In genomic region chr9:70356254-70356653, GRCm38 (mm10) we compare ENCODE assay signal across 17 mouse cellular contexts.
DNase-seq lines count a peak whose midpoint lies in the region; ATAC-seq and TF ChIP-seq lines count a peak whose summit lies in the region.
"Had no signal": no experiment of that assay in that cellular context is flagged by ENCODE, and none has a peak within 500 bp of the region (broad histone marks: within the 10 kb centered on the region; RNA-seq: fewer than 3 reads in every experiment).

No protein-coding gene starts in this region.

- peak overlapping the region; percentile 14; the same call in 1 of the 2 replicates for H3K4me2 ChIP-seq in kidney, embryonic 15.5 days
- H3K4me2 ChIP-seq in limb, embryonic 14.5 days (replicated peaks; ENCODE audit: low read depth, low read length, severe bottlenecking), result no peak overlapping the region
- H3K4me2 ChIP-seq: limb, embryonic 13.5 days had no signal

- H3K4me3 ChIP-seq in kidney, embryonic 15.5 days (replicated peaks), result no peak overlapping the region
- H3K4me3 ChIP-seq in ES-Bruce4 (ENCODE audit: low read depth, low read length), result no peak overlapping the region
- no peak overlapping the region for H3K4me3 ChIP-seq in limb, embryonic 14.5 days (replicated peaks; ENCODE audit: low read length)
- H3K4me3 ChIP-seq: gastrocnemius, adult 2 months; heart, embryonic 10.5 days; limb, embryonic 13.5 days had no signal

- peak overlapping the region; percentile 86 for H3K27ac ChIP-seq in kidney, embryonic 15.5 days
- peak overlapping the region; percentile 70 for H3K27ac ChIP-seq in ES-Bruce4 (ENCODE audit: insufficient read depth, low read length)
- H3K27ac ChIP-seq in limb, embryonic 14.5 days (replicated peaks; ENCODE audit: low read depth, low read length), result no peak overlapping the region
- H3K27ac ChIP-seq: gastrocnemius, adult 2 months; heart, embryonic 10.5 days; limb, embryonic 13.5 days had no signal

- peak; percentile 84 for ATAC-seq in kidney, embryonic 15.5 days (replicated peaks; ENCODE audit: low FRiP score)
- ATAC-seq in limb, embryonic 14.5 days (ENCODE audit: low FRiP score, low read depth), result peak; percentile 37; the same call in 1 of the 2 replicates
- ATAC-seq: forebrain, embryonic 14.5 days; hindbrain, embryonic 16.5 days; midbrain, embryonic 16.5 days had no signal

- H3K27me3 ChIP-seq in kidney, embryonic 15.5 days, result no peaks in the 10 kb centered on the region
- H3K27me3 ChIP-seq in ES-Bruce4 (ENCODE audit: control insufficient read depth, insufficient read depth, low read length, poor library complexity, severe bottlenecking), result no peaks in the 10 kb centered on the region
- no peaks in the 10 kb centered on the region for H3K27me3 ChIP-seq in limb, embryonic 14.5 days (ENCODE audit: control insufficient read depth, insufficient read depth, low read length)
- H3K27me3 ChIP-seq: limb, embryonic 13.5 days had no signal

- DNase-seq in kidney, adult 18-20 months, result no peak
- DNase-seq in WW6 (ENCODE audit: low read depth, low spot score), result peak; percentile 49
- no peak for DNase-seq in limb, embryonic 14.5 days (ENCODE audit: low spot score)
- DNase-seq in layer of hippocampus, postnatal 36 days, result no peak
- DNase-seq in adrenal gland, adult 2 months, result no peak
- DNase-seq: cerebellum, postnatal 14 days; gastrocnemius, adult 2 months; heart, postnatal 14 days; lung, adult 2 months; right cerebral cortex, postnatal 14 days had no signal

- H3K36me3 ChIP-seq in kidney, embryonic 15.5 days, result peaks cover 55% of the 10 kb centered on the region
- H3K36me3 ChIP-seq in ES-Bruce4 (ENCODE audit: control insufficient read depth, insufficient read depth, low read length, poor library complexity, severe bottlenecking), result no peaks in the 10 kb centered on the region
- H3K36me3 ChIP-seq in limb, embryonic 14.5 days (ENCODE audit: control insufficient read depth, insufficient read depth, low read length), result peaks cover 52% of the 10 kb centered on the region

- no peak for TF ChIP-seq EP300 in ES-Bruce4 (IDR thresholded peaks at IDR 0.05; ENCODE audit: insufficient read depth, low read depth, low read length)

- no peak for TF ChIP-seq CTCF in ES-Bruce4 (IDR thresholded peaks at IDR 0.05; ENCODE audit: low read depth, low read length)

- 32% methylated on average over 8 of the region's 8 CpGs for WGBS in kidney, embryonic 15.5 days
- WGBS in limb, embryonic 14.5 days, result 42% methylated on average over 8 of the region's 8 CpGs

- no peak for TF ChIP-seq POLR2A in ES-Bruce4 (IDR thresholded peaks at IDR 0.05; ENCODE audit: insufficient read depth, low read length)
- no peak for TF ChIP-seq POLR2A in limb, embryonic 14.5 days (IDR thresholded peaks at IDR 0.05; ENCODE audit: borderline replicate concordance, extremely low read depth, insufficient read depth, insufficient read length)

- peaks cover 19% of the 10 kb centered on the region for H3K4me1 ChIP-seq in kidney, embryonic 15.5 days
- H3K4me1 ChIP-seq in ES-Bruce4 (ENCODE audit: control insufficient read depth, insufficient read depth, low read length), result peaks cover 3% of the 10 kb centered on the region
- H3K4me1 ChIP-seq in limb, embryonic 14.5 days (ENCODE audit: control insufficient read depth, insufficient read depth, low read length), result peaks cover 2% of the 10 kb centered on the region; the same call in 1 of the 2 replicates

- H3K9ac ChIP-seq in kidney, embryonic 15.5 days, result no peak overlapping the region
- no peak overlapping the region for H3K9ac ChIP-seq in ES-Bruce4 (ENCODE audit: low read depth, poor library complexity, severe bottlenecking)
- H3K9ac ChIP-seq in limb, embryonic 14.5 days (ENCODE audit: low read depth, low read length, severe bottlenecking), result no peak overlapping the region
- H3K9ac ChIP-seq: limb, embryonic 13.5 days had no signal

- no peaks in the 10 kb centered on the region for H3K9me3 ChIP-seq in kidney, embryonic 15.5 days (replicated peaks)
- H3K9me3 ChIP-seq in ES-Bruce4 (replicated peaks; ENCODE audit: control insufficient read depth, insufficient read depth, low read length, poor library complexity, severe bottlenecking), result no peaks in the 10 kb centered on the region
- H3K9me3 ChIP-seq in limb, embryonic 14.5 days (ENCODE audit: control insufficient read depth, low read length), result no peaks in the 10 kb centered on the region
- H3K9me3 ChIP-seq: heart, embryonic 10.5 days had no signal
